Mouse (Mus musculus) CH12.LX (cell line): Measurements from ENCODE around the gene Bnipl. TPM values are rescaled to one million over a fixed set of nuclear protein-coding genes. Genes with fewer than 3 reads are reported as not detected.

Source experiments
- DNase-seq: peaks from one replicate; pipeline ENCODE4 v3.0.0-alpha.2; 2013; ENCODE audit errors: extremely low read depth
- H3K27ac ChIP-seq: 2 replicates; pipeline ENCODE4 v1.5.1; 2012; ENCODE audit warnings: low read depth, mild to moderate bottlenecking, control low read depth, moderate library complexity; ENCODE audit not compliant: insufficient read depth
- H3K27me3 ChIP-seq: replicated peaks from 2 replicates; pipeline ENCODE3; 2012; ENCODE audit warnings: inconsistent platforms
- H3K36me3 ChIP-seq, 2 experiments: replicated peaks in 1 of 2; 2 replicates each; pipeline versions ENCODE3 to v1.6.1; 2012; ENCODE audit warnings: inconsistent platforms in 1 of 2, low read length in 1 of 2, mild to moderate bottlenecking in 1 of 2, mixed read lengths in 1 of 2, moderate library complexity in 1 of 2; ENCODE audit not compliant: control insufficient read depth in 1 of 2, insufficient read depth in 1 of 2
- H3K4me1 ChIP-seq, 2 experiments: 2 replicates each; pipeline ENCODE4 v1.6.1; 2012; ENCODE audit warnings: inconsistent platforms in 1 of 2, moderate library complexity in 1 of 2; ENCODE audit not compliant: insufficient read depth in 2 of 2, control insufficient read depth in 1 of 2
- H3K4me2 ChIP-seq: 2 replicates; pipeline ENCODE4 v1.6.1; 2012; ENCODE audit warnings: low read depth, mild to moderate bottlenecking, control low read depth; ENCODE audit not compliant: poor library complexity, insufficient read depth, severe bottlenecking
- H3K4me3 ChIP-seq, 3 experiments: fragments of 150-350 bp in 1 of 3; sonication (generic) in 1 of 3; replicated peaks in 1 of 3; 2 replicates each; pipeline versions ENCODE3 to v1.5.1; 2011 to 2012; ENCODE audit warnings: low read depth in 2 of 3, low read length in 2 of 3, mild to moderate bottlenecking in 2 of 3, moderate library complexity in 2 of 3, control low read depth in 1 of 3, improper control_type of control experiment in 1 of 3, inconsistent platforms in 1 of 3, mixed read lengths in 1 of 3; ENCODE audit not compliant: poor library complexity in 1 of 3
- H3K79me2 ChIP-seq: replicated peaks from 2 replicates; pipeline ENCODE4 v1.6.1; 2012; ENCODE audit warnings: mild to moderate bottlenecking, moderate library complexity; ENCODE audit not compliant: control insufficient read depth, poor library complexity, insufficient read depth, severe bottlenecking; ENCODE audit errors: extremely low read depth
- H3K9ac ChIP-seq: 2 replicates; pipeline ENCODE4 v1.6.1; 2012; ENCODE audit warnings: low read depth, mild to moderate bottlenecking, control low read depth, moderate library complexity; ENCODE audit not compliant: insufficient read depth
- H3K9me3 ChIP-seq: replicated peaks from 2 replicates; pipeline ENCODE3; 2012; ENCODE audit warnings: low read length, inconsistent platforms, mixed read lengths
- BHLHE40 ChIP-seq: IDR thresholded peaks from 2 replicates; pipeline ENCODE4 v1.6.1; 2011; ENCODE audit warnings: mild to moderate bottlenecking, low read depth, low read length, improper control_type of control experiment
- E2F4 ChIP-seq: IDR thresholded peaks from 2 replicates; pipeline ENCODE4 v1.6.1; 2011; ENCODE audit warnings: low read depth, low read length, improper control_type of control experiment; ENCODE audit not compliant: insufficient replicate concordance
- EP300 ChIP-seq: IDR thresholded peaks from 2 replicates; pipeline ENCODE4 v1.6.1; 2011; ENCODE audit warnings: low read length, improper control_type of control experiment
- KAT2A ChIP-seq: IDR thresholded peaks from 2 replicates; pipeline ENCODE4 v1.6.1; 2012; ENCODE audit warnings: low read length, improper control_type of control experiment, inconsistent platforms; ENCODE audit not compliant: insufficient replicate concordance
- MAFK ChIP-seq: IDR thresholded peaks from 2 replicates; pipeline ENCODE4 v1.6.1; 2011; ENCODE audit warnings: low read length, improper control_type of control experiment; ENCODE audit not compliant: insufficient replicate concordance
- MXI1 ChIP-seq: IDR thresholded peaks from 2 replicates; pipeline ENCODE4 v1.6.1; 2011; ENCODE audit warnings: mild to moderate bottlenecking, low read depth, low read length, improper control_type of control experiment
- MYC ChIP-seq: IDR thresholded peaks from 2 replicates; pipeline ENCODE4 v1.6.1; 2011; ENCODE audit warnings: low read depth, mild to moderate bottlenecking, improper control_type of control experiment, low read length
- PAX5 ChIP-seq: IDR thresholded peaks from 2 replicates; pipeline ENCODE4 v1.6.1; 2012; ENCODE audit warnings: low read length, inconsistent platforms, mixed read lengths
- SIN3A ChIP-seq: IDR thresholded peaks from 2 replicates; pipeline ENCODE4 v1.6.1; 2012; ENCODE audit warnings: low read length, improper control_type of control experiment, inconsistent platforms
- SMC3 ChIP-seq: IDR thresholded peaks from 2 replicates; pipeline ENCODE4 v1.6.1; 2011; ENCODE audit warnings: low read depth, low read length, improper control_type of control experiment
- TBP ChIP-seq: conservative IDR thresholded peaks from 2 replicates; pipeline ENCODE4 v1.6.1; 2011; ENCODE audit warnings: low read depth, low read length, improper control_type of control experiment
- USF1 ChIP-seq: IDR thresholded peaks from 2 replicates; pipeline ENCODE4 v1.6.1; 2014; ENCODE audit warnings: low read depth, mild to moderate bottlenecking, inconsistent platforms, low read length, improper control_type of control experiment
- USF2 ChIP-seq: conservative IDR thresholded peaks from 2 replicates; pipeline ENCODE4 v1.6.1; 2011; ENCODE audit warnings: low read depth, low read length, improper control_type of control experiment
- ZC3H11A ChIP-seq: IDR thresholded peaks from 2 replicates; pipeline ENCODE4 v1.6.1; 2012; ENCODE audit warnings: low read depth, mild to moderate bottlenecking, inconsistent platforms, low read length, improper control_type of control experiment
- ZKSCAN1 ChIP-seq: IDR thresholded peaks from 2 replicates; pipeline ENCODE4 v1.6.1; 2012; ENCODE audit warnings: low read depth, inconsistent platforms, low read length, improper control_type of control experiment, borderline replicate concordance
- ZMIZ1 ChIP-seq: IDR thresholded peaks from 2 replicates; pipeline ENCODE4 v1.6.1; 2012; ENCODE audit warnings: low read depth, mild to moderate bottlenecking, inconsistent platforms, low read length, improper control_type of control experiment
- dilution Hi-C: fragments of 300-500 bp; cut with MboI; formaldehyde crosslinking; loops from 2 replicates; pipeline ENCODE4 v1.14.3; 2020; ENCODE audit warnings: low sequenced_read_pairs; ENCODE audit not compliant: extremely low pct_unique_long_range_greater_than_20kb, extremely low pct_ligation_motif_present
- in situ Hi-C: fragments of 300-500 bp; cut with MboI; formaldehyde crosslinking; loops from 3 replicates; pipeline ENCODE4 v1.14.3; 2019; ENCODE audit warnings: low sequenced_read_pairs, low pct_ligation_motif_present, low pct_unique_long_range_greater_than_20kb, mixed read lengths
- polyA plus RNA-seq: library from polyadenylated mRNA; unstranded; fragments of >175 nt; gene quantifications from 2 replicates; pipeline ENCODE4 v1.2.1, GENCODE M21; 2012; ENCODE audit warnings: low read depth; ENCODE audit not compliant: insufficient read length
- total RNA-seq, 2 experiments: library from RNA; depleted of rRNA; stranded (reverse); fragments of 300-350 nt in 1 of 2; fragments of >200 nt in 1 of 2; gene quantifications; 2 replicates each; pipeline ENCODE4 v1.2.3; 2012 to 2014

Gene Bnipl
- total and polyA plus RNA-seq, 3 experiments: 0.33 TPM; not detected in 2

- no peak overlapping the region for H3K9ac ChIP-seq
- H3K79me2 ChIP-seq: no peaks in the 10 kb centered on the region
- no peaks in the 10 kb centered on the region for H3K9me3 ChIP-seq
- no peak for DNase-seq
- H3K27ac ChIP-seq: no peak overlapping the region
- in situ Hi-C loops: no loop called here
- no peak for TF ChIP-seq ZMIZ1
- no peak for TF ChIP-seq USF2
- no peak for TF ChIP-seq ZC3H11A
- no peak overlapping the region for H3K4me2 ChIP-seq
- no peak overlapping the region for H3K4me3 ChIP-seq
- H3K4me1 ChIP-seq: peaks cover 0 to 24% of the 10 kb centered on the region in 2 experiments; a peak in 2 of 4 replicates
- peaks cover 0 to 20% of the 10 kb centered on the region in 2 experiments for H3K36me3 ChIP-seq
- H3K27me3 ChIP-seq: no peaks in the 10 kb centered on the region
- dilution Hi-C loops: no loop called here
Observed at GRCm38 (mm10) chr3:95274453-95274852, 23.5 kb upstream of the Bnipl start.

- H3K27me3 ChIP-seq: no peaks in the 10 kb centered on the region
- H3K36me3 ChIP-seq: peaks cover 0 to 29% of the 10 kb centered on the region in 2 experiments
- H3K4me2 ChIP-seq: no peak overlapping the region
- peaks cover 0 to 24% of the 10 kb centered on the region in 2 experiments; a peak in 2 of 4 replicates for H3K4me1 ChIP-seq
- in situ Hi-C loops: no loop called here
- H3K4me3 ChIP-seq: no peak overlapping the region
- H3K9ac ChIP-seq: no peak overlapping the region
- no peaks in the 10 kb centered on the region for H3K79me2 ChIP-seq
- DNase-seq: no peak
- H3K9me3 ChIP-seq: no peaks in the 10 kb centered on the region
- H3K27ac ChIP-seq: no peak overlapping the region
- dilution Hi-C loops: no loop called here
- TF ChIP-seq ZKSCAN1 (no peak), USF2 (no peak), E2F4 (no peak), BHLHE40 (no peak)
Observed at GRCm38 (mm10) chr3:95273471-95273870, 22.5 kb upstream of the Bnipl start.

GRCm38 (mm10) chr3:95270766-95271364, 19.9 kb upstream of the Bnipl start:
- Histone ChIP-seq H3K27ac (no peak overlapping the region), H3K27me3 (no peaks in the 10 kb centered on the region), H3K4me3 (no peak overlapping the region), H3K4me1 (peaks cover 0 to 8% of the 10 kb centered on the region in 2 experiments; a peak in 2 of 4 replicates), H3K9me3 (peaks cover 2% of the 10 kb centered on the region), H3K36me3 (peaks cover 8 to 49% of the 10 kb centered on the region in 2 experiments), H3K79me2 (no peaks in the 10 kb centered on the region), H3K9ac (no peak overlapping the region), H3K4me2 (no peak overlapping the region)
- DNase-seq: no peak
- TF ChIP-seq MXI1 (no peak), SIN3A (no peak), USF2 (no peak), KAT2A (no peak), PAX5 (no peak), E2F4 (no peak), MYC (no peak), BHLHE40 (no peak), SMC3 (no peak), EP300 (no peak), USF1 (no peak), TBP (no peak), MAFK (no peak)
- in situ Hi-C loops (no loop called here), dilution Hi-C loops (no loop called here)
